Mouse (Mus musculus) stomach, embryonic 14.5 days (tissue): ENCODE measurements around the gene Gm20458. TPM values are rescaled to one million over a fixed set of nuclear protein-coding genes. Genes with fewer than 3 reads are reported as not detected.

Source experiments
- ATAC-seq: fragments of 200-750 bp; cut with Nextera tagmentation; 2 replicates; pipeline ENCODE4 v1.8.0; 2017; ENCODE audit warnings: low read depth, moderate TSS enrichment; ENCODE audit not compliant: insufficient number of reproducible peaks, insufficient read depth, low FRiP score
- H3K27ac ChIP-seq: fragments of 300-500 bp; sonication (generic); 2 replicates; pipeline ENCODE4 v1.5.1; 2014; ENCODE audit warnings: mild to moderate bottlenecking, low read length, moderate library complexity, mixed read lengths
- H3K27me3 ChIP-seq: fragments of 300-500 bp; sonication (generic); 2 replicates; pipeline ENCODE4 v1.6.1; 2014; ENCODE audit warnings: low read length, control low read depth, mixed read lengths; ENCODE audit not compliant: control insufficient read depth, insufficient read depth
- H3K36me3 ChIP-seq: fragments of 300-500 bp; sonication (generic); 2 replicates; pipeline ENCODE4 v1.6.1; 2014; ENCODE audit warnings: mild to moderate bottlenecking, control low read depth, low read length, moderate library complexity, mixed read lengths; ENCODE audit not compliant: control insufficient read depth, insufficient read depth
- H3K4me1 ChIP-seq: fragments of 300-500 bp; sonication (generic); 2 replicates; pipeline ENCODE4 v1.6.1; 2014; ENCODE audit warnings: low read length, control low read depth, mixed read lengths; ENCODE audit not compliant: control insufficient read depth, insufficient read depth
- H3K4me2 ChIP-seq: fragments of 300-500 bp; sonication (generic); replicated peaks from 2 replicates; pipeline ENCODE4 v1.6.1; 2014; ENCODE audit warnings: low read depth, low read length, control low read depth
- H3K4me3 ChIP-seq: fragments of 300-500 bp; sonication (generic); 2 replicates; pipeline ENCODE4 v1.5.1; 2014; ENCODE audit warnings: low read depth, low read length, control low read depth
- H3K9ac ChIP-seq: fragments of 300-500 bp; sonication (generic); replicated peaks from 2 replicates; pipeline ENCODE4 v1.6.1; 2014; ENCODE audit warnings: low read depth, mild to moderate bottlenecking, control low read depth, low read length, moderate library complexity, mixed read lengths
- H3K9me3 ChIP-seq: fragments of 300-500 bp; sonication (generic); 2 replicates; pipeline ENCODE4 v1.6.1; 2016; ENCODE audit warnings: low read depth, low read length, control low read depth; ENCODE audit not compliant: control insufficient read depth
- whole genome bisulfite sequencing: fragments of 180-500 bp; shearing (Covaris S2); extraction: QIAGEN DNeasy Blood & Tissue Kit; methylation state at CpG from one replicate; pipeline ENCODE4 v1.1.7; 2014; 5-methylcytosine and 5-hydroxymethylcytosine counted together
- polyA plus RNA-seq: library from polyadenylated mRNA; unstranded; fragments of >200 nt; fragmentation: Nextera tagmentation; extraction: Ambion mirVana; gene quantifications from 2 replicates; pipeline ENCODE4 v1.2.1, GENCODE M21; 2014

Gene Gm20458
- polyA plus RNA-seq, 1 experiment from 2014 or later = 7.0 TPM

DNA sequence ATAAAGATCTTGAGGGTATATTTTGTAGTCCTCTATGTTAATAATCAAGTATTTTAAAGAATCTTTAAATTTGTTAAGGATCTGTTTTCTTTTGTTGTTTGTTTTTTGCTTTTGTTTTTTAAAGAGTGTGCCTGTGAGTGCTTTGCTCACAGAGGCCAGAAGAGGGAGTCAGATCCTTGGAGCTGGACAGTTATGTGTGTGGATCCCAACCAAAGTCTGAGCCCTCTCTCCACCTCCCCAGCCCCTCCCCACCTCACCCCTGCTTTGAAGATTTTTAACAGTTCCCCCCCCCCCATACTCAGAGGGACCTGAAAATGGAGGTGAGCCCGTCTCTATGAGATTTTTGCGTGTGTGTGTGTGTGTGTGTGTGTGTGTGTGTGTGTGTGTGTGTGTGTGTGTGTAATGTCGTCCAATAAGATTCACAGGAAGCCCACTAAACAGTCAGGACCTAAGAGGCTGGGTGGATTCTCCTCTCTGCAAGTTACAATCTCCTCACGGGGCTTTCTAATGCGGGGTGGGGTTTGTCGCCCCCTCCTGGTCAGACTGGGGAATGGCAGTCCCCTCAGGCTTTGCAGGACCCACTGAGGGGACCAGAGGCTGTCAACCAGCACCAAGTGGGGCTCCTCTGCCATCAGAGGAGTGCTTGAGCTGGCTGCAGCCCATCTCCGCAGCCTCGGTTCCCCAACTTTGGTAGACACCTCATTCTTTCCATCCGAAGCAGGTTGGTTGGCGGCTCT is 56.9 kb downstream of the Gm20458 start:
- Histone ChIP-seq H3K4me3 (no peak overlapping the region), H3K9ac (no peak overlapping the region), H3K27me3 (no peaks in the 10 kb centered on the region), H3K27ac (peak overlapping the region; percentile 89; the same call in 1 of the 2 replicates), H3K4me2 (no peak overlapping the region), H3K36me3 (no peaks in the 10 kb centered on the region), H3K4me1 (peaks cover 11% of the 10 kb centered on the region), H3K9me3 (no peaks in the 10 kb centered on the region)
- WGBS = 33% methylated on average over 10 of the region's 10 CpGs
- no peak for ATAC-seq

DNA sequence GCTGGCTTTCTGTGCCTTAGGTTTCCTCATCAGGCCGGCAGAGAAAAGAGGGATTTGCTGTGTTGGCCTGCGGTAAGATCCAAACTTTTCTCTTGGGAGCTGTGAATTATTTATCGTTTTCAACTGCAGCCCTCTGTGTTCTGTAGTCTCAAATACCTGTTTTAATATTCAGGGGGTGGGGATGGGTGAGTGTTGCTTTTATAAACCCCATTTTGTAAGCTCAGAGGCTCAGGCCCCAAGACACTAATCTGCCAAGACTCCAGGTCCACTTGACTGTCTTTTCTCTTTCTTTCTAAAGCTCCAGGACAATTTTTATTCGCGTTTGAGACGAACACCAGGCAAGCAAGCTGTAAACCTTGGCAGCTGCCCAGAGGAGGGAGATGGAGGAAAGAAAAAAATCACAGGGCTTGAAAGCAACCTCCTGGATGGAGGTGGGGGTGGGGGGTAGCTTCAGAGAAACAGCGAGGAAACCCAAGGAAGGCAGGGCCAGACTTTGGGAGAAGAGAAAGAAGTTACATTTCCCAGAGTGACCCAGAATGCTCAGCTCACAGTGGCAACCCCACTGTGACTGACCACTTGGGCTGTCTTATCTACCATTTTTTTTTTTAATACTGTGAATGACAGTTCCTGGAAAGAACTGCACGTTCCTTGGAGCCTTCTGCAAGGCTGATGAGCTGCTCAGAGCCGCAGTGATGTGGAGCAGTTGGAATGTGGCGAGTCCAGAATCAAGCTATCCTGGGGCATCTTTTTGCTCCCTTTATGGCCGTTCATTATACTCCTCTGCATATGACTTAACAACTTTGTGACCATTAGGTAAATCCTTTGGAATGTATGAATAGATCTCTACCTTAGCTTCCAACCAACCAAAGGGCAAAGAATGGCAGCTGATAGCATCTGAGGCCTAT is 57.8 kb downstream of the Gm20458 start:
- H3K27ac ChIP-seq = peak overlapping the region; percentile 89; the same call in 1 of the 2 replicates
- WGBS = 34% methylated on average over 11 of the region's 11 CpGs
- H3K4me2 ChIP-seq = no peak overlapping the region

DNA sequence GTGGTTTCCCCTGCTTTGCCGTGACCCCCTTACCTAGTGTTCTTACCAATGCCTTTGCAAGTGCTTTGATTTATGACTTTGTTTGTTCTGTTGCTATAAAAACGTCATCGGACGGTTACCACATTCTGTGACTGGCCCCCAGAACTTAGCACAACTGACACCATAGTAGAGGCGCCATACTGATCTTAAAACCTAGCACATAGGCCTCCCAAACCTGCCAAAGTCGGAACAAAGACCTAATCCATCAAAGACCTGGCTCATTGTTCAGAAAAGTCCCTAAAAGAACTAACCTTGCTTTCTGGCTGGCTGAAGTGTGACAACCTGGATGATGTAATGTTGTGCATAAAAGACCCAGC is 58.4 kb downstream of the Gm20458 start:
- no peaks in the 10 kb centered on the region for H3K27me3 ChIP-seq
- H3K4me2 ChIP-seq = no peak overlapping the region
- H3K36me3 ChIP-seq = no peaks in the 10 kb centered on the region
- H3K9me3 ChIP-seq = no peaks in the 10 kb centered on the region
- H3K4me3 ChIP-seq = no peak overlapping the region
- peak overlapping the region; percentile 89; the same call in 1 of the 2 replicates for H3K27ac ChIP-seq
- peaks cover 11% of the 10 kb centered on the region for H3K4me1 ChIP-seq
- 52% methylated on average over 6 of the region's 6 CpGs for WGBS
- no peak overlapping the region for H3K9ac ChIP-seq
- no peak for ATAC-seq

More for the DNA sequence above, 57.8 kb downstream of the Gm20458 start:
- Histone ChIP-seq H3K36me3 (no peaks in the 10 kb centered on the region), H3K9ac (no peak overlapping the region), H3K27me3 (no peaks in the 10 kb centered on the region), H3K9me3 (no peaks in the 10 kb centered on the region), H3K4me1 (peaks cover 11% of the 10 kb centered on the region), H3K4me3 (no peak overlapping the region)
- peak; percentile 14; the same call in 1 of the 2 replicates for ATAC-seq

DNA sequence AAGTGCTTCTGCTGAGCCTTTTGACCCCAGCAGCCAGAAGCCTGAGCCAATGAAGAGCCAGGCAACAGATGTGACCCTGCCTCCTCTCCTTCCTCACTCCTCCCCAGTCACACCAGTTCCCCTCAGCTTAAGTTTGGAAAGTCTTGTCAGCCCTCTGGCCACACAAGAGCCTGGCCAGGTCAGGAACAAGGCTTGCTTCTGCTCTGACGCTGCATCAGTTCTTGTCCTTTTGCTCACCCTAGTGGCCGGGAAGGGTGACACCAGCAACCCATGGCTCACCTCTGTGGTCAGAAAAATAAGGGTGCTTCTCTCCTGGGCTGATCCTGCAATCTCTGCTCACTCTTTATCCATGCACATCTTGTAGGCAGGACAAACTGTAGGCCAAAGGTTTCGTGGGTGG is 60.0 kb downstream of the Gm20458 start:
- Histone ChIP-seq H3K4me2 (no peak overlapping the region), H3K27ac (no peak overlapping the region), H3K36me3 (no peaks in the 10 kb centered on the region), H3K4me1 (peaks cover 11% of the 10 kb centered on the region), H3K9ac (no peak overlapping the region), H3K9me3 (no peaks in the 10 kb centered on the region), H3K4me3 (no peak overlapping the region), H3K27me3 (no peaks in the 10 kb centered on the region)
- WGBS = 20% methylated on average over 3 of the region's 3 CpGs
- no peak for ATAC-seq

DNA sequence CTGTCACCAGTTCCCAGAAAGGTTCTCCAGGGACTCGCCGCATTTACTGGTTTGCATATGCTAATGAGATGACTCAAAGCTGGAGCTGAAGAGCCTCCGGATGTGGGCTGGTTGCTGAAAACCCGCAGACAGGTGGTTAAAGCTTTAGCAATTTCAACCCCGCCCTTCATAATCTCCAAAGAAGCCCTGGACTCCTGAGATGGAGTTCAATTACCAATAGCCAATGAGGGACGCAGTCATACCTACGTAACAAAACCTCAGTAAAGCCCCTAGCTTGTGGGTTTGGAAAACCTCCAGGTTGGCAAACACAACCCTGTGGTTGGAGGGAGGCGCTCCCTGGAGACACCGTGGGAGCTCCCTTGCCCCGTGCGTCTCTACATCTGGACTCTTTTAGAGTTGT is 61.1 kb downstream of the Gm20458 start:
- Histone ChIP-seq H3K27ac (no peak overlapping the region), H3K4me3 (no peak overlapping the region), H3K36me3 (no peaks in the 10 kb centered on the region), H3K9ac (no peak overlapping the region), H3K9me3 (no peaks in the 10 kb centered on the region), H3K4me1 (peaks cover 11% of the 10 kb centered on the region), H3K27me3 (no peaks in the 10 kb centered on the region), H3K4me2 (no peak overlapping the region)
- ATAC-seq = no peak
- WGBS = 19% methylated on average over 11 of the region's 11 CpGs

DNA sequence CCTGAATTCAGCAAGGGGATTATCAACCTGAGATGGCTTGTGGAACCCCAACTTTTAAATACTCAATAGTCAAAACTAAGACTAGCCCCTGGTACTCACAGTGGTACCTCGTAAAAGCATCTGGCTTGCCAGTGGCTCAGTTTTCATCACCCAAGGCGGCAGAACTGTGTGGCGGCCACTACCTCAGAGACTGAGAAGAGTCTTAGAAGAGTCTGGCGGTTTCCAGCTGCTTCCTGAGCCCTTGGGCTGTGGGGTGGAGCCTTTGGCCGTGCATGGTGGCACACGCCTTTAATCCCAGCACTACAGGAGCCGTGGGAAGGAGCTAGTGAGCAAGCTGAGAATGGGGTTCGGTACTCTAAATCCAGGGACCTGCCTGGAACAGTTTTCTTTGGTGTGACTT is 61.5 kb downstream of the Gm20458 start:
- H3K27ac ChIP-seq = no peak overlapping the region
- H3K4me3 ChIP-seq = no peak overlapping the region
- H3K27me3 ChIP-seq = no peaks in the 10 kb centered on the region
- H3K36me3 ChIP-seq = no peaks in the 10 kb centered on the region
- H3K9me3 ChIP-seq = no peaks in the 10 kb centered on the region
- WGBS = 26% methylated on average over 8 of the region's 8 CpGs
- no peak overlapping the region for H3K4me2 ChIP-seq
- peaks cover 11% of the 10 kb centered on the region for H3K4me1 ChIP-seq
- ATAC-seq = no peak
- no peak overlapping the region for H3K9ac ChIP-seq

DNA sequence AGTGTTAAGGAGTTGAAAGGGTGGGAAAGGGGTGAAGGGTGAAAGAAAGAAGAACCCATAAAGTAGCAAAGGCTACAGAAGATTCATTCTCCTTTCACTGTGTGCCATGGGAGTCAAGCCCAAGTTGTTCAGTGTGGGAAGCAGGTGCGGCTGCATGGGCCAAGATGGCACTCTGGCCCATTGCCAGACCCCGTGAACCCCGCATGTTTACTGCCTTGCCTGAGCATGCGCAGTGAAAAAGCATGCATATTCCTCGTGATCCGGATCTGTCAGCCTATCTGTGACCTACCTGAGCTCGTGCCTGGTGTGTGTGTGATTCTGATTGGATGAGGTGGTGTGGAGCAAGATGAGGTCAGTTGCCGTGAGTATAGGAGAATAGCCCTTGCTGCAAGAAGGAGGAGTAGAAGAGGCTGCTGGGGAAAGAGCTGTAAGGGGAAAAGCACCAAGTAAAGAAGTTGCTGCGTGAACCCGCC is 62.6 kb downstream of the Gm20458 start:
- Histone ChIP-seq H3K4me1 (peaks cover 10% of the 10 kb centered on the region), H3K27me3 (no peaks in the 10 kb centered on the region), H3K36me3 (no peaks in the 10 kb centered on the region), H3K9me3 (no peaks in the 10 kb centered on the region), H3K27ac (no peak overlapping the region), H3K9ac (no peak overlapping the region), H3K4me3 (no peak overlapping the region), H3K4me2 (no peak overlapping the region)
- WGBS = 82% methylated on average over 10 of the region's 10 CpGs
- ATAC-seq = no peak

DNA sequence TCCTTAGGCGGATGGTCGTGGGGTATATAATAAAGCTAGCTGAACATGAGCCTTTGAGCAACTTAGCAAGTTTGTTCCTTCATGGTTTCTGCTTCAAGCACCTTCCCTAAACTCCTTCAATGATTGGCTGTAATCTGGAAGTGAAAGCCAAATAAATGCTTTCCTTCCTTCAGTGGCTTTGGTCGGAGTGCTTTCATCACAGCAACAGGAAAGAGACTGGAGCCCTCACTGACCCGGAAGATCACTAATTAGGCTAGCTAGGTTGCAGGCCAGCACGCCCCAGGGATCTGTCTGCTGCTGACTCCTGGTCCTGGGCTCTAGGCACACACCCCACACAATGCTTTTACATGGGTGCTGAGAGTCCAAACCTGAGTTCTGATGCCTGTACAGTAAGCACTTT is 67.8 kb downstream of the Gm20458 start:
- no peak overlapping the region for H3K4me2 ChIP-seq
- H3K27me3 ChIP-seq = no peaks in the 10 kb centered on the region
- no peaks in the 10 kb centered on the region for H3K36me3 ChIP-seq
- no peak overlapping the region for H3K4me3 ChIP-seq
- H3K9ac ChIP-seq = no peak overlapping the region
- no peak overlapping the region for H3K27ac ChIP-seq
- ATAC-seq = no peak
- no peaks in the 10 kb centered on the region for H3K9me3 ChIP-seq
- WGBS = 69% methylated on average over 5 of the region's 5 CpGs
- H3K4me1 ChIP-seq = no peaks in the 10 kb centered on the region
